Mouse (Mus musculus): ENCODE results near the gene Gm9817. TPM values are rescaled to one million over a fixed set of nuclear protein-coding genes. Genes with fewer than 3 reads are reported as not detected.

The Gm9817 gene
- polyA plus RNA-seq, 1 experiment from 2014 or later, result not detected

DNA sequence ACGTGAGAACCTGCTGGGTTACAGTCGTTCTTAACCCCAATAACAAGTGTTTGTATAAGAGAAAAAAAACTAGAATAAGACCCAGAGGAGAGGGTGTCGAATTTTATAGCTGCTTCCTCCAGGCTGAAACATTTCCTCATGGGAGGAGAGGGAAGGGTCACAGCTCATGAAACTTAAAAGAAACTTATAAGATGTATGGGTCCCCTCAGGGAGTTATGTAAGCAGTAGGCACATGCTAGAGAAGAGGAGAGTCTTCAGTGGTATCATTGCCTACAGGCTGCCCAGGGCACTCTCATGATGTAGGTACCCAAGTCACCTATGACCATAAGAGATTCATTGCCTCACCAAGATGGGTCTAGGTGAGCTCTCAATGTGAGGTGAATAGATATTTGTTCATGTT lies 28.0 kb downstream of the Gm9817 start:
- 66% methylated on average over 3 of the region's 3 CpGs for WGBS
- no peaks in the 10 kb centered on the region for H3K27me3 ChIP-seq (ENCODE audit: control insufficient read depth, insufficient read depth, low read length)
- no peaks in the 10 kb centered on the region for H3K9me3 ChIP-seq (ENCODE audit: control insufficient read depth, low read length)
- H3K27ac ChIP-seq (ENCODE audit: low read depth, low read length), result no peak overlapping the region
- no peak for ATAC-seq (ENCODE audit: low read depth)
- H3K9ac ChIP-seq (replicated peaks; ENCODE audit: low read depth, low read length), result no peak overlapping the region
- H3K4me1 ChIP-seq (ENCODE audit: control insufficient read depth, insufficient read depth, low read length), result no peaks in the 10 kb centered on the region
- no peak overlapping the region for H3K4me3 ChIP-seq (ENCODE audit: low read depth, low read length)
- H3K36me3 ChIP-seq (ENCODE audit: control insufficient read depth, insufficient read depth, low read length), result no peaks in the 10 kb centered on the region
- no peak overlapping the region for H3K4me2 ChIP-seq (ENCODE audit: low read depth, low read length)

DNA sequence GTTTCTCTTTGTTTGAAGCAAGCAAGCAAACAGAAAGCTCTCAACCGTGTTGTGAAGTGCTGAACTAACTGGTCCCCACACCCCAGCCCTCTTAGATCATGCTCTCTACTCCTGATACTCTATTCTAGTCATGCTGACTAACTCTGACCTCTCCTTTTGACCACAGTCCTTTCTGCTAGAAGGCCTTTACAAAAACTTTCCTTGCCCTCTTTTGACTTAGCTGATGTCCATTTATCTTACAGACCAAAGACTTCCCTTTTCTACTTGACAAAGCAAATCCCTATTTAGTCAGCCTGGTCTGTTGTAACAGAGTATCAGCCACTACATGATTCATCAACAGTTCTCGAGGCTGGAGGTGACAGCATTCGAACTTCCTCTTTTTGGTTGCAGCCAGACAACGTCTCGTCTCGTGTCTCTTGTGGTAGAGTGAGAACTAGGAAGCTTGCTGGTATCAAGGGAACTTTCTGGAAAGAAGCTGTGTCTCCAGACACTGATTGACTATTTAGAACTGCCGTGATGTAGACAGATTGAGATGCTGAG lies 30.4 kb downstream of the Gm9817 start:
- H3K9ac ChIP-seq (replicated peaks; ENCODE audit: low read depth, low read length), result no peak overlapping the region
- H3K9me3 ChIP-seq (ENCODE audit: control insufficient read depth, low read length), result no peaks in the 10 kb centered on the region
- no peak overlapping the region for H3K4me2 ChIP-seq (ENCODE audit: low read depth, low read length)
- no peaks in the 10 kb centered on the region for H3K4me1 ChIP-seq (ENCODE audit: control insufficient read depth, insufficient read depth, low read length)
- 48% methylated on average over 7 of the region's 7 CpGs for WGBS
- H3K36me3 ChIP-seq (ENCODE audit: control insufficient read depth, insufficient read depth, low read length), result no peaks in the 10 kb centered on the region
- no peak for ATAC-seq (ENCODE audit: low read depth)
- no peaks in the 10 kb centered on the region for H3K27me3 ChIP-seq (ENCODE audit: control insufficient read depth, insufficient read depth, low read length)
- H3K4me3 ChIP-seq (ENCODE audit: low read depth, low read length), result no peak overlapping the region
- no peak overlapping the region for H3K27ac ChIP-seq (ENCODE audit: low read depth, low read length)

DNA sequence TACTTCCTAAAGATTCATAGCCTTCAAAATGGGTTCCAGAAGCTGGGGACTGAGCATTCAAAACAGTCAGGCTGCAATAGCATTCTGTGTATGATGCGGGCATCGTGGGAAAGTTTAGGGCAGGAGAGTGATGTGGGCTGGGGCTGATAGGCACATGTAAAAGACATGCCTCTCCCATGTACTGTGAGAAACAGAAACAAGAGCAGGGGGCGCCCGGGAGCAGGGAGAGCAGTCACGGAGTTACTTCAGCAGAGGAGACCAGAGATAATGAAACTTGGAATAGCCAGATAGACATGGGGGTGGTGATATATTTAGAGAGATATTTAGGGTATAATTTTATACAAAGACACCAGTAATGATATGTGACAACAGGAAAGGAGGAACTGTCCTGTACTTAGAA lies 39.9 kb downstream of the Gm9817 start:
- H3K4me2 ChIP-seq (ENCODE audit: low read depth, low read length), result no peak overlapping the region
- ATAC-seq (ENCODE audit: low read depth), result no peak
- no peaks in the 10 kb centered on the region for H3K4me1 ChIP-seq (ENCODE audit: control insufficient read depth, insufficient read depth, low read length)
- no peaks in the 10 kb centered on the region for H3K36me3 ChIP-seq (ENCODE audit: control insufficient read depth, insufficient read depth, low read length)
- H3K9ac ChIP-seq (replicated peaks; ENCODE audit: low read depth, low read length), result no peak overlapping the region
- H3K4me3 ChIP-seq (ENCODE audit: low read depth, low read length), result no peak overlapping the region
- H3K27me3 ChIP-seq (ENCODE audit: control insufficient read depth, insufficient read depth, low read length), result no peaks in the 10 kb centered on the region
- H3K9me3 ChIP-seq (ENCODE audit: control insufficient read depth, low read length), result no peaks in the 10 kb centered on the region
- WGBS, result 90% methylated on average over 5 of the region's 5 CpGs
- H3K27ac ChIP-seq (ENCODE audit: low read depth, low read length), result no peak overlapping the region

DNA sequence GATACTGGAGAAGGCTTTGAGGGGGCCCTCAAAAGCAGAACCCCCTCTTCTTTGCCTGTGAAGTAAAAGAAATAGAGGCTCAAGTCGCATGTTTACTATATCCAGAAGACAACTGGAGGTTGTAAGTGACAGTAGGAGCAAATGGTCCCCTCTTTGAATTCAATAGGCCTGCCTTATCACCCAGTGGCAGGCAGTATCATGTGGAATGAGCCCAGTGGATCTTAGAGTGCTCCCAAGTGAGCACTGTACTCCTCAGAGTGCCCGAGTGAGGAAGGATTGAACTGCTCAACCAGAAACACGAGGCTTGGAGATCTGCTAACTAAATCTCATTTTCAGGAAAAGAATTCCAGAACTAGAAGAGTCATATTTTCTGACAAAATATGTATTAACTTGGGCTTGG lies 40.3 kb downstream of the Gm9817 start:
- no peak overlapping the region for H3K27ac ChIP-seq (ENCODE audit: low read depth, low read length)
- no peak overlapping the region for H3K4me3 ChIP-seq (ENCODE audit: low read depth, low read length)
- ATAC-seq (ENCODE audit: low read depth), result no peak
- no peaks in the 10 kb centered on the region for H3K9me3 ChIP-seq (ENCODE audit: control insufficient read depth, low read length)
- H3K9ac ChIP-seq (replicated peaks; ENCODE audit: low read depth, low read length), result no peak overlapping the region
- H3K4me1 ChIP-seq (ENCODE audit: control insufficient read depth, insufficient read depth, low read length), result no peaks in the 10 kb centered on the region
- no peaks in the 10 kb centered on the region for H3K36me3 ChIP-seq (ENCODE audit: control insufficient read depth, insufficient read depth, low read length)
- H3K27me3 ChIP-seq (ENCODE audit: control insufficient read depth, insufficient read depth, low read length), result no peaks in the 10 kb centered on the region
- no peak overlapping the region for H3K4me2 ChIP-seq (ENCODE audit: low read depth, low read length)
- WGBS, result 72% methylated on average over 3 of the region's 3 CpGs

Other genes starting within 250 kb of the Gm9817 start
- gene Dtnbp1, start 76.5 kb upstream of the Gm9817 start, polyA plus RNA-seq (2014; fragmentation: Nextera tagmentation; extraction: Ambion mirVana), result 123 and 148 TPM in 2 replicates